In genomic region chr4:115047750-115048149, GRCm38 (mm10) we compare ENCODE assay signal across 9 mouse cellular contexts. TPM values are rescaled to one million over a fixed set of nuclear protein-coding genes. Genes with fewer than 3 reads are reported as not detected.
A peak's percentile ranks its signal among the peaks of the same experiment; 100 is the strongest.
DNase-seq lines count a peak whose midpoint lies in the region; ATAC-seq and TF ChIP-seq lines count a peak whose summit lies in the region.
"Had no signal": no experiment of that assay in that cellular context is flagged by ENCODE, and none has a peak within 500 bp of the region (broad histone marks: within the 10 kb centered on the region; RNA-seq: fewer than 3 reads in every experiment).

No protein-coding gene starts in this region.

- H3K27me3 ChIP-seq in CH12.LX (replicated peaks), result peaks cover 44% of the 10 kb centered on the region
- peaks cover 55% of the 10 kb centered on the region for H3K27me3 ChIP-seq in heart, embryonic 13.5 days (replicated peaks)
- H3K27me3 ChIP-seq in limb, embryonic 10.5 days (ENCODE audit: low read depth, poor library complexity, severe bottlenecking), result peaks cover 49% of the 10 kb centered on the region

- dilution Hi-C loops in CH12.LX (cut with MboI; ENCODE audit: extremely low pct_ligation_motif_present, extremely low pct_unique_long_range_greater_than_20kb, low sequenced_read_pairs), result no loop called here

- TF ChIP-seq RAD21 in CH12.LX (IDR thresholded peaks at IDR 0.05; ENCODE audit: low read depth, low read length), result peak; percentile 39

- H3K4me1 ChIP-seq in CH12.LX (ENCODE audit: control insufficient read depth in 1 of 2, insufficient read depth in 2 of 2), result peaks cover 3 to 7% of the 10 kb centered on the region in 2 experiments; a peak in 3 of 4 replicates
- H3K4me1 ChIP-seq in heart, embryonic 13.5 days, result peaks cover 19% of the 10 kb centered on the region
- peaks cover 10% of the 10 kb centered on the region for H3K4me1 ChIP-seq in limb, embryonic 10.5 days

- H3K27ac ChIP-seq in CH12.LX (ENCODE audit: insufficient read depth, low read depth), result no peak overlapping the region
- H3K27ac ChIP-seq in heart, embryonic 13.5 days (replicated peaks), result peak overlapping the region; percentile 65
- no peak overlapping the region for H3K27ac ChIP-seq in limb, embryonic 10.5 days
- H3K27ac ChIP-seq: neural tube, embryonic 13.5 days had no signal

- no peak overlapping the region for H3K9ac ChIP-seq in CH12.LX (ENCODE audit: insufficient read depth, low read depth)
- H3K9ac ChIP-seq in heart, embryonic 13.5 days, result no peak overlapping the region; the same call in 1 of the 2 replicates
- H3K9ac ChIP-seq: neural tube, embryonic 13.5 days had no signal

- peak; percentile 6; the same call in 1 of the 2 replicates for ATAC-seq in heart, embryonic 13.5 days (ENCODE audit: extremely low read depth, insufficient number of reproducible peaks, low FRiP score, low TSS enrichment)

- WGBS in heart, embryonic 13.5 days, result 6% methylated on average over 5 of the region's 5 CpGs
- 9% methylated on average over 5 of the region's 5 CpGs for WGBS in limb, embryonic 10.5 days

- TF ChIP-seq EP300 in CH12.LX (IDR thresholded peaks at IDR 0.05; ENCODE audit: low read length), result no peak

- no peaks in the 10 kb centered on the region for H3K79me2 ChIP-seq in CH12.LX (replicated peaks; ENCODE audit: control insufficient read depth, extremely low read depth, insufficient read depth, poor library complexity, severe bottlenecking)

- TF ChIP-seq POLR2A in CH12.LX (IDR thresholded peaks at IDR 0.05; ENCODE audit: low read depth, low read length), result no peak

- peak; percentile 43 to 77 for TF ChIP-seq CTCF in CH12.LX (conservative IDR thresholded peaks at IDR 0.05 in 1 of 2, IDR thresholded peaks at IDR 0.05 in 1 of 2; ENCODE audit: low read depth in 2 of 2, low read length in 2 of 2)

- H3K36me3 ChIP-seq in CH12.LX (replicated peaks in 1 of 2; ENCODE audit: control insufficient read depth in 1 of 2, insufficient read depth in 1 of 2, low read length in 1 of 2), result peaks cover 0 to 14% of the 10 kb centered on the region in 2 experiments
- peaks cover 11% of the 10 kb centered on the region for H3K36me3 ChIP-seq in heart, embryonic 13.5 days
- peaks cover 17% of the 10 kb centered on the region for H3K36me3 ChIP-seq in limb, embryonic 10.5 days
- H3K36me3 ChIP-seq: neural tube, embryonic 13.5 days had no signal

- no peaks in the 10 kb centered on the region for H3K9me3 ChIP-seq in CH12.LX (replicated peaks; ENCODE audit: low read length)
- H3K9me3 ChIP-seq in heart, embryonic 13.5 days, result no peaks in the 10 kb centered on the region
- no peaks in the 10 kb centered on the region for H3K9me3 ChIP-seq in limb, embryonic 10.5 days (replicated peaks)
- H3K9me3 ChIP-seq: neural tube, embryonic 13.5 days had no signal

- peak; percentile 43 to 80 for DNase-seq in adrenal gland, adult (ENCODE audit: inconsistent age in 2 of 2, low spot score in 1 of 2)
- no peak for DNase-seq in adrenal gland, postnatal 4 days (ENCODE audit: low spot score in 2 of 2)
- DNase-seq in CH12.LX (ENCODE audit: extremely low read depth), result peak; percentile 66
- DNase-seq in c-Kit-negative CD71-positive TER-119-positive erythroid progenitor cells, embryonic 14.5 days (ENCODE audit: low read depth, low spot score), result peak; percentile 92
- DNase-seq in limb, embryonic 10.5 days (ENCODE audit: low spot score), result peak; percentile 60
- peak; percentile 68 to 74 for DNase-seq in monocyte, adult 2 months (ENCODE audit: low read depth in 1 of 2, low spot score in 2 of 2)
- peak; percentile 68 for DNase-seq in thymus, postnatal 0 days (ENCODE audit: low spot score)

- peak overlapping the region in 1 of 3 experiments; percentile 8 for H3K4me3 ChIP-seq in CH12.LX (replicated peaks in 1 of 3; ENCODE audit: low read depth in 2 of 3, low read length in 2 of 3, poor library complexity in 1 of 3)
- peak overlapping the region; percentile 20; the same call in 1 of the 2 replicates for H3K4me3 ChIP-seq in heart, embryonic 13.5 days
- no peak overlapping the region for H3K4me3 ChIP-seq in limb, embryonic 10.5 days
- H3K4me3 ChIP-seq: neural tube, embryonic 13.5 days had no signal

- in situ Hi-C loops in CH12.LX (cut with MboI; ENCODE audit: low pct_ligation_motif_present, low pct_unique_long_range_greater_than_20kb, low sequenced_read_pairs), result loop anchor here (5.0 kb wide), 1 partner anchor 35 kb away; no protein-coding TSS in a partner anchor

- H3K4me2 ChIP-seq in CH12.LX (ENCODE audit: insufficient read depth, low read depth, poor library complexity, severe bottlenecking), result peak overlapping the region; percentile 22; the same call in 1 of the 2 replicates
- peak overlapping the region; percentile 53 for H3K4me2 ChIP-seq in heart, embryonic 13.5 days
- H3K4me2 ChIP-seq: neural tube, embryonic 13.5 days had no signal

TF ChIP-seq in CH12.LX, 34 proteins besides CTCF, POLR2A, EP300 and RAD21:
- TF ChIP-seq SMC3 (IDR thresholded peaks at IDR 0.05; ENCODE audit: low read depth, low read length), result peak; percentile 62
- TF ChIP-seq IRF4 (IDR thresholded peaks at IDR 0.05; ENCODE audit: low read depth, low read length), result peak; percentile 27; the same call in 1 of the 2 replicates
- TF ChIP-seq HCFC1 (IDR thresholded peaks at IDR 0.05; ENCODE audit: low read depth, low read length), result peak; percentile 12; the same call in 1 of the 2 replicates
- 0 out of 2 replicates have a peak, but pooled peaks have one; percentile 30 for TF ChIP-seq SIN3A (IDR thresholded peaks at IDR 0.05; ENCODE audit: low read length)
- TF ChIP-seq BHLHE40 (IDR thresholded peaks at IDR 0.05; ENCODE audit: low read depth, low read length), result no peak
- TF ChIP-seq MAX (IDR thresholded peaks at IDR 0.05; ENCODE audit: low read length), result peak; percentile 37; the same call in 1 of the 2 replicates
- peak; percentile 49; the same call in 1 of the 2 replicates for TF ChIP-seq NELFE (IDR thresholded peaks at IDR 0.05; ENCODE audit: low read depth, low read length)
- no peak for TF ChIP-seq ELF1 (IDR thresholded peaks at IDR 0.05; ENCODE audit: low read depth, low read length)
- TF ChIP-seq CHD2 (IDR thresholded peaks at IDR 0.05; ENCODE audit: low read length), result peak; percentile 50; the same call in 1 of the 2 replicates
- TF ChIP-seq MEF2A (IDR thresholded peaks at IDR 0.05; ENCODE audit: borderline replicate concordance, low read depth, low read length), result 0 out of 2 replicates have a peak, but pooled peaks have one; percentile 20
- TF ChIP-seq JUN (IDR thresholded peaks at IDR 0.05; ENCODE audit: insufficient read depth, low read depth, low read length), result no peak

RNA-seq across cellular contexts. Expression of gene Tal1, which starts 8.5 kb away (rescaled TPM):
- total RNA-seq in adrenal gland, postnatal 4 days (2021), result 10 to 100 TPM in 1 of 2 experiments, 1 to 10 TPM in 1; 6.3 to 11.3 TPM
- total RNA-seq in CH12.LX (2012; rRNA removed) (0.34 and 0.50 TPM in 2 replicates), CH12.LX (2014; rRNA removed) (0.12 and 0.15 TPM in 2 replicates)
- polyA plus RNA-seq in CH12.LX (2012; ENCODE audit: insufficient read length, low read depth), result 0.13 and 0.19 TPM in 2 replicates
- 5.4 and 8.4 TPM in 2 replicates for polyA plus RNA-seq in heart, embryonic 13.5 days (2015; fragmentation: Nextera tagmentation; extraction: Ambion mirVana)
- 1.7 TPM in 2 replicates for polyA plus RNA-seq in limb, embryonic 10.5 days (2016; fragmentation: Nextera tagmentation; extraction: Ambion mirVana)
- polyA plus RNA-seq in thymus, postnatal 0 days (2015; fragmentation: Nextera tagmentation; extraction: Ambion mirVana), result 0.08 and 0.13 TPM in 2 replicates

RNA-seq across cellular contexts. Expression of gene Pdzk1ip1, which starts 40.8 kb away (rescaled TPM):
- total RNA-seq in adrenal gland, postnatal 4 days (2021), result 10 to 100 TPM in 1 of 2 experiments, 1 to 10 TPM in 1; 3.2 to 46.4 TPM
- total RNA-seq in CH12.LX (2012; rRNA removed) (0.21 and 0.55 TPM in 2 replicates), CH12.LX (2014; rRNA removed) (not detected in 2 replicates)
- polyA plus RNA-seq in CH12.LX (2012; ENCODE audit: insufficient read length, low read depth), result not detected in 2 replicates
- polyA plus RNA-seq in heart, embryonic 13.5 days (2015; fragmentation: Nextera tagmentation; extraction: Ambion mirVana), result 23.4 and 42.7 TPM in 2 replicates
- polyA plus RNA-seq in limb, embryonic 10.5 days (2016; fragmentation: Nextera tagmentation; extraction: Ambion mirVana), result 6.8 and 9.0 TPM in 2 replicates
- polyA plus RNA-seq in thymus, postnatal 0 days (2015; fragmentation: Nextera tagmentation; extraction: Ambion mirVana), result 2.8 and 3.5 TPM in 2 replicates

RNA-seq across cellular contexts. Expression of gene Stil, which starts 47.8 kb away (rescaled TPM):
- total RNA-seq in adrenal gland, postnatal 4 days (2021), result 1 to 10 TPM; 6.5 to 7.1 TPM
- 8.9 and 9.0 TPM in 2 replicates for total RNA-seq in CH12.LX (2012; rRNA removed)
- total RNA-seq in CH12.LX (2014; rRNA removed), result 8.1 and 8.4 TPM in 2 replicates
- 9.7 and 11.8 TPM in 2 replicates for polyA plus RNA-seq in CH12.LX (2012; ENCODE audit: insufficient read length, low read depth)
- polyA plus RNA-seq in heart, embryonic 13.5 days (2015; fragmentation: Nextera tagmentation; extraction: Ambion mirVana), result 7.8 and 8.7 TPM in 2 replicates
- 16.9 and 19.8 TPM in 2 replicates for polyA plus RNA-seq in limb, embryonic 10.5 days (2016; fragmentation: Nextera tagmentation; extraction: Ambion mirVana)
- 10.2 and 10.9 TPM in 2 replicates for polyA plus RNA-seq in thymus, postnatal 0 days (2015; fragmentation: Nextera tagmentation; extraction: Ambion mirVana)

Comparison
In these comparisons a context has a peak if more than half of its experiments do, and no peak if none do; other contexts are left out.
1. DNase-seq: peak in adrenal gland, adult (2 of 2), CH12.LX (single experiment), c-Kit-negative CD71-positive TER-119-positive erythroid progenitor cells, embryonic 14.5 days (single experiment), limb, embryonic 10.5 days (single experiment), monocyte, adult 2 months (2 of 2) and thymus, postnatal 0 days (single experiment); none in adrenal gland, postnatal 4 days (0 of 2).